Mouse (Mus musculus): ENCODE results near the gene Stk10. TPM values are rescaled to one million over a fixed set of nuclear protein-coding genes. Genes with fewer than 3 reads are reported as not detected.
A peak's percentile ranks its signal among the peaks of the same experiment; 100 is the strongest.

Gene Stk10
- 3.2 and 4.1 TPM in 2 replicates for polyA plus RNA-seq (2016; fragmentation: Nextera tagmentation; extraction: Ambion mirVana)

- Histone ChIP-seq H3K27ac (no peak within 1 kb of the TSS), H3K36me3 (no peaks in the 10 kb centered on the region), H3K9ac (peak within 1 kb of the TSS; percentile 70), H3K4me3 (peak within 1 kb of the TSS; percentile 55), H3K27me3 (replicated peaks) (peaks cover 15% of the 10 kb centered on the region; the same call in 1 of the 2 replicates), H3K4me1 (peaks cover 39% of the 10 kb centered on the region), H3K9me3 (no peaks in the 10 kb centered on the region), H3K4me2 (replicated peaks) (peak within 1 kb of the TSS; percentile 97)
- WGBS = under 1% methylated on average over 65 of the region's 82 CpGs
- peak; percentile 89 for ATAC-seq (ENCODE audit: low FRiP score, low read depth)
Measured at GRCm38 (mm10) chr11:32532765-32533481, at the start of gene Stk10. Gene Stk10 (plus strand): TSS chr11:32533305.

- no peak overlapping the region for H3K4me3 ChIP-seq
- no peak for ATAC-seq (ENCODE audit: low FRiP score, low read depth)
- H3K4me1 ChIP-seq = 0 out of 2 replicates have a peak, but pooled peaks cover 3% of the 10 kb centered on the region
- H3K27me3 ChIP-seq (replicated peaks) = no peaks in the 10 kb centered on the region
- no peak overlapping the region for H3K27ac ChIP-seq
- no peak overlapping the region for H3K4me2 ChIP-seq (replicated peaks)
- H3K9ac ChIP-seq = no peak overlapping the region
- H3K9me3 ChIP-seq = no peaks in the 10 kb centered on the region
- no peaks in the 10 kb centered on the region for H3K36me3 ChIP-seq
- WGBS = 71% methylated on average over 3 of the region's 3 CpGs
Measured at GRCm38 (mm10) chr11:32485290-32485689, 47.8 kb upstream of the Stk10 start.

- Histone ChIP-seq H3K9ac (no peak overlapping the region), H3K9me3 (no peaks in the 10 kb centered on the region), H3K4me2 (replicated peaks) (no peak overlapping the region), H3K4me1 (0 out of 2 replicates have a peak, but pooled peaks cover 3% of the 10 kb centered on the region), H3K36me3 (no peaks in the 10 kb centered on the region), H3K27ac (no peak overlapping the region), H3K4me3 (no peak overlapping the region), H3K27me3 (replicated peaks) (no peaks in the 10 kb centered on the region)
- ATAC-seq (ENCODE audit: low FRiP score, low read depth) = no peak
- 81% methylated on average over 3 of the region's 3 CpGs for WGBS
Measured at GRCm38 (mm10) chr11:32486621-32487020, 46.5 kb upstream of the Stk10 start.

- Histone ChIP-seq H3K36me3 (no peaks in the 10 kb centered on the region), H3K4me2 (replicated peaks) (no peak overlapping the region), H3K9me3 (no peaks in the 10 kb centered on the region), H3K9ac (no peak overlapping the region), H3K27ac (no peak overlapping the region), H3K4me3 (no peak overlapping the region), H3K27me3 (replicated peaks) (no peaks in the 10 kb centered on the region), H3K4me1 (0 out of 2 replicates have a peak, but pooled peaks cover 3% of the 10 kb centered on the region)
- no peak for ATAC-seq (ENCODE audit: low FRiP score, low read depth)
- WGBS = 93% methylated on average over 3 of the region's 3 CpGs
Measured at GRCm38 (mm10) chr11:32487501-32487900, 45.6 kb upstream of the Stk10 start.

GRCm38 (mm10) chr11:32488344-32488743 lies 44.8 kb upstream of the Stk10 start:
- Histone ChIP-seq H3K27ac (no peak overlapping the region), H3K4me1 (0 out of 2 replicates have a peak, but pooled peaks cover 3% of the 10 kb centered on the region), H3K27me3 (replicated peaks) (no peaks in the 10 kb centered on the region), H3K4me3 (no peak overlapping the region), H3K9ac (no peak overlapping the region), H3K4me2 (replicated peaks) (no peak overlapping the region), H3K36me3 (no peaks in the 10 kb centered on the region), H3K9me3 (no peaks in the 10 kb centered on the region)
- no peak for ATAC-seq (ENCODE audit: low FRiP score, low read depth)

GRCm38 (mm10) chr11:32488808-32489670 lies 44.1 kb upstream of the Stk10 start:
- no peaks in the 10 kb centered on the region for H3K36me3 ChIP-seq
- H3K27ac ChIP-seq = no peak overlapping the region
- no peaks in the 10 kb centered on the region for H3K9me3 ChIP-seq
- 82% methylated on average over 5 of the region's 5 CpGs for WGBS
- no peak for ATAC-seq (ENCODE audit: low FRiP score, low read depth)
- H3K4me1 ChIP-seq = 0 out of 2 replicates have a peak, but pooled peaks cover 3% of the 10 kb centered on the region
- H3K27me3 ChIP-seq (replicated peaks) = no peaks in the 10 kb centered on the region
- H3K4me2 ChIP-seq (replicated peaks) = no peak overlapping the region
- H3K4me3 ChIP-seq = no peak overlapping the region
- H3K9ac ChIP-seq = no peak overlapping the region

- no peaks in the 10 kb centered on the region for H3K36me3 ChIP-seq
- no peaks in the 10 kb centered on the region for H3K27me3 ChIP-seq (replicated peaks)
- ATAC-seq (ENCODE audit: low FRiP score, low read depth) = no peak
- no peak overlapping the region for H3K4me3 ChIP-seq
- H3K27ac ChIP-seq = no peak overlapping the region
- no peak overlapping the region for H3K4me2 ChIP-seq (replicated peaks)
- 0 out of 2 replicates have a peak, but pooled peaks cover 3% of the 10 kb centered on the region for H3K4me1 ChIP-seq
- H3K9me3 ChIP-seq = no peaks in the 10 kb centered on the region
- WGBS = 95% methylated on average over 2 of the region's 2 CpGs
- no peak overlapping the region for H3K9ac ChIP-seq
Measured at GRCm38 (mm10) chr11:32491079-32491478, 42.0 kb upstream of the Stk10 start.

- Histone ChIP-seq H3K9ac (no peak overlapping the region), H3K9me3 (no peaks in the 10 kb centered on the region), H3K4me1 (0 out of 2 replicates have a peak, but pooled peaks cover 3% of the 10 kb centered on the region), H3K27ac (no peak overlapping the region), H3K36me3 (no peaks in the 10 kb centered on the region), H3K4me2 (replicated peaks) (no peak overlapping the region), H3K4me3 (no peak overlapping the region), H3K27me3 (replicated peaks) (no peaks in the 10 kb centered on the region)
- no peak for ATAC-seq (ENCODE audit: low FRiP score, low read depth)
Measured at GRCm38 (mm10) chr11:32493312-32493711, 39.8 kb upstream of the Stk10 start.

GRCm38 (mm10) chr11:32495283-32495682 lies 37.8 kb upstream of the Stk10 start:
- 0 out of 2 replicates have a peak, but pooled peaks cover 2% of the 10 kb centered on the region for H3K36me3 ChIP-seq
- no peak overlapping the region for H3K9ac ChIP-seq
- H3K4me3 ChIP-seq = no peak overlapping the region
- no peaks in the 10 kb centered on the region for H3K9me3 ChIP-seq
- WGBS = 95% methylated on average over 2 of the region's 2 CpGs
- no peak overlapping the region for H3K27ac ChIP-seq
- no peak for ATAC-seq (ENCODE audit: low FRiP score, low read depth)
- H3K4me2 ChIP-seq (replicated peaks) = no peak overlapping the region
- no peaks in the 10 kb centered on the region for H3K27me3 ChIP-seq (replicated peaks)
- no peaks in the 10 kb centered on the region for H3K4me1 ChIP-seq

- no peaks in the 10 kb centered on the region for H3K4me1 ChIP-seq
Measured at GRCm38 (mm10) chr11:32498757-32499535, 34.2 kb upstream of the Stk10 start.

GRCm38 (mm10) chr11:32499931-32500330 lies 33.2 kb upstream of the Stk10 start:
- H3K27ac ChIP-seq = no peak overlapping the region
- no peak overlapping the region for H3K9ac ChIP-seq
- no peaks in the 10 kb centered on the region for H3K9me3 ChIP-seq
- H3K4me1 ChIP-seq = no peaks in the 10 kb centered on the region
- H3K36me3 ChIP-seq = peaks cover 6% of the 10 kb centered on the region
- no peak overlapping the region for H3K4me3 ChIP-seq
- H3K4me2 ChIP-seq (replicated peaks) = no peak overlapping the region
- no peaks in the 10 kb centered on the region for H3K27me3 ChIP-seq (replicated peaks)
- no peak for ATAC-seq (ENCODE audit: low FRiP score, low read depth)
- 93% methylated on average over 4 of the region's 4 CpGs for WGBS

More at GRCm38 (mm10) chr11:32498757-32499535, 34.2 kb upstream of the Stk10 start:
- no peak for ATAC-seq (ENCODE audit: low FRiP score, low read depth)
- peaks cover 6% of the 10 kb centered on the region for H3K36me3 ChIP-seq
- H3K4me2 ChIP-seq (replicated peaks) = no peak overlapping the region
- no peak overlapping the region for H3K27ac ChIP-seq
- H3K9ac ChIP-seq = no peak overlapping the region
- H3K9me3 ChIP-seq = no peaks in the 10 kb centered on the region
- H3K27me3 ChIP-seq (replicated peaks) = no peaks in the 10 kb centered on the region
- no peak overlapping the region for H3K4me3 ChIP-seq
- WGBS = 88% methylated on average over 7 of the region's 7 CpGs

GRCm38 (mm10) chr11:32503711-32504110 lies 29.4 kb upstream of the Stk10 start:
- peaks cover 6% of the 10 kb centered on the region for H3K36me3 ChIP-seq
- no peak overlapping the region for H3K9ac ChIP-seq
- ATAC-seq (ENCODE audit: low FRiP score, low read depth) = no peak
- H3K27me3 ChIP-seq (replicated peaks) = no peaks in the 10 kb centered on the region
- H3K4me3 ChIP-seq = no peak overlapping the region
- H3K27ac ChIP-seq = no peak overlapping the region
- H3K9me3 ChIP-seq = no peaks in the 10 kb centered on the region
- no peaks in the 10 kb centered on the region for H3K4me1 ChIP-seq
- no peak overlapping the region for H3K4me2 ChIP-seq (replicated peaks)
- WGBS = 93% methylated on average over 2 of the region's 2 CpGs
